Mouse (Mus musculus) small intestine, adult 2 months (tissue): Measurements from ENCODE around the gene Pola1. TPM values are rescaled to one million over a fixed set of nuclear protein-coding genes. Genes with fewer than 3 reads are reported as not detected.

Experiments used
- H3K27ac ChIP-seq: fragments of 200-500 bp; 2 replicates; pipeline ENCODE4 v1.5.1; 2012; ENCODE audit warnings: low read depth, low read length, control low read depth, inconsistent platforms; ENCODE audit not compliant: insufficient read depth
- H3K27me3 ChIP-seq: fragments of 200-500 bp; 2 replicates; pipeline ENCODE4 v1.6.1; 2012; ENCODE audit warnings: mild to moderate bottlenecking, moderate library complexity, low read length, inconsistent platforms; ENCODE audit not compliant: control insufficient read depth, insufficient read depth
- H3K36me3 ChIP-seq: fragments of 200-500 bp; 2 replicates; pipeline ENCODE4 v1.6.1; 2012; ENCODE audit warnings: mild to moderate bottlenecking, low read length, control low read depth, inconsistent platforms; ENCODE audit not compliant: control insufficient read depth, insufficient read depth
- H3K4me1 ChIP-seq: fragments of 200-500 bp; 2 replicates; pipeline ENCODE4 v1.6.1; 2012; ENCODE audit warnings: low read length, inconsistent platforms, mixed read lengths; ENCODE audit not compliant: control insufficient read depth, insufficient read depth, insufficient read length
- H3K4me3 ChIP-seq: fragments of 200-500 bp; 2 replicates; pipeline ENCODE4 v1.5.1; 2012; ENCODE audit warnings: low read depth, mild to moderate bottlenecking, control low read depth, inconsistent platforms, low read length, moderate library complexity
- CTCF ChIP-seq: fragments of 200-500 bp; IDR thresholded peaks from 2 replicates; pipeline ENCODE4 v1.5.1; 2012; ENCODE audit warnings: low read depth, mild to moderate bottlenecking, control low read depth, inconsistent platforms, low read length, moderate library complexity, mixed read lengths; ENCODE audit not compliant: insufficient replicate concordance, insufficient read length; ENCODE audit errors: extremely low read depth
- POLR2A ChIP-seq: fragments of 200-500 bp; IDR thresholded peaks from 2 replicates; pipeline ENCODE4 v1.6.1; 2012; ENCODE audit warnings: low read depth, mild to moderate bottlenecking, control low read depth, inconsistent platforms, low read length, moderate library complexity
- WGBS: fragments of 180-500 bp; shearing (Covaris S2); methylation state at CpG from one replicate; pipeline ENCODE4 v1.1.7; 2018; 5-methylcytosine and 5-hydroxymethylcytosine counted together
- polyA plus RNA-seq: library from polyadenylated mRNA; depleted of rRNA; stranded (reverse); fragments of >200 nt; gene quantifications from 2 replicates; pipeline ENCODE4 v1.2.3, GENCODE M21; 2012; rRNA removed

Pola1 gene
- polyA plus RNA-seq, 1 experiment = 0.20 TPM

GRCm38 (mm10) chrX:93288339-93288738 is 343.6 kb downstream of the Pola1 start:
- no peak for TF ChIP-seq POLR2A
- no peak for TF ChIP-seq CTCF
- Histone ChIP-seq H3K27me3 (peaks cover 68% of the 10 kb centered on the region), H3K36me3 (no peaks in the 10 kb centered on the region), H3K27ac (no peak overlapping the region), H3K4me3 (peak overlapping the region; percentile 55), H3K4me1 (peaks cover 10% of the 10 kb centered on the region)
- WGBS = 6% methylated on average over 23 of the region's 37 CpGs

- peaks cover 67% of the 10 kb centered on the region for H3K27me3 ChIP-seq
- WGBS = 12% methylated on average over 31 of the region's 31 CpGs
- peak within 1 kb of the TSS; percentile 21; the same call in 1 of the 2 replicates for H3K4me3 ChIP-seq
These were observed 345.6 kb downstream of the Pola1 start, which contains the start of gene Arx for GRCm38 (mm10) chrX:93286291-93286893. Arx (plus strand) TSS chrX:93286445.

GRCm38 (mm10) chrX:93285091-93285490 is 346.9 kb downstream of the Pola1 start:
- TF ChIP-seq CTCF = no peak
- no peak for TF ChIP-seq POLR2A
- H3K27ac ChIP-seq = no peak overlapping the region
- no peak overlapping the region for H3K4me3 ChIP-seq
- H3K36me3 ChIP-seq = no peaks in the 10 kb centered on the region
- peaks cover 63% of the 10 kb centered on the region for H3K27me3 ChIP-seq
- WGBS = 16% methylated on average over 10 of the region's 10 CpGs
- peaks cover 10% of the 10 kb centered on the region for H3K4me1 ChIP-seq

More at GRCm38 (mm10) chrX:93286291-93286893, 345.6 kb downstream of the Pola1 start, which contains the start of gene Arx:
- H3K27ac ChIP-seq = no peak within 1 kb of the TSS
- H3K4me1 ChIP-seq = peaks cover 10% of the 10 kb centered on the region
- TF ChIP-seq POLR2A (no peak), CTCF (no peak)
- H3K36me3 ChIP-seq = no peaks in the 10 kb centered on the region

- H3K4me3 ChIP-seq = no peak overlapping the region
These were observed 350.2 kb downstream of the Pola1 start for GRCm38 (mm10) chrX:93281756-93282155.

GRCm38 (mm10) chrX:93281028-93281723 is 350.8 kb downstream of the Pola1 start:
- peaks cover 31% of the 10 kb centered on the region for H3K27me3 ChIP-seq
- TF ChIP-seq CTCF (peak; percentile 55; the same call in 1 of the 2 replicates), POLR2A (no peak)
- 14% methylated on average over 23 of the region's 23 CpGs for WGBS

More at GRCm38 (mm10) chrX:93281756-93282155, 350.2 kb downstream of the Pola1 start:
- Histone ChIP-seq H3K27ac (no peak overlapping the region), H3K4me1 (peaks cover 6% of the 10 kb centered on the region; the same call in 1 of the 2 replicates), H3K36me3 (no peaks in the 10 kb centered on the region), H3K27me3 (peaks cover 37% of the 10 kb centered on the region)
- WGBS = 15% methylated on average over 5 of the region's 5 CpGs
- TF ChIP-seq CTCF (no peak), POLR2A (no peak)

GRCm38 (mm10) chrX:93279940-93280339 is 352.0 kb downstream of the Pola1 start:
- peaks cover 20% of the 10 kb centered on the region for H3K27me3 ChIP-seq
- no peak overlapping the region for H3K4me3 ChIP-seq
- TF ChIP-seq POLR2A (no peak), CTCF (no peak)
- no peak overlapping the region for H3K27ac ChIP-seq
- no peaks in the 10 kb centered on the region for H3K36me3 ChIP-seq
- WGBS = 32% methylated on average over 7 of the region's 11 CpGs
- H3K4me1 ChIP-seq = no peaks in the 10 kb centered on the region

More at GRCm38 (mm10) chrX:93281028-93281723, 350.8 kb downstream of the Pola1 start:
- Histone ChIP-seq H3K4me3 (no peak overlapping the region), H3K4me1 (peaks cover under 1% of the 10 kb centered on the region; the same call in 1 of the 2 replicates), H3K27ac (no peak overlapping the region), H3K36me3 (no peaks in the 10 kb centered on the region)

GRCm38 (mm10) chrX:93275689-93276088 is 356.3 kb downstream of the Pola1 start:
- WGBS = 52% methylated on average over 3 of the region's 3 CpGs
- no peak for TF ChIP-seq POLR2A
- TF ChIP-seq CTCF = no peak

More at GRCm38 (mm10) chrX:93275689-93276088, 356.3 kb downstream of the Pola1 start:
- no peaks in the 10 kb centered on the region for H3K36me3 ChIP-seq
- no peak overlapping the region for H3K4me3 ChIP-seq
- H3K27ac ChIP-seq = no peak overlapping the region
- no peaks in the 10 kb centered on the region; the same call in 1 of the 2 replicates for H3K27me3 ChIP-seq
- no peaks in the 10 kb centered on the region for H3K4me1 ChIP-seq

Other genes with a start within 250 kb of the Pola1 start
- gene Pcyt1b, start 22.7 kb upstream of the Pola1 start, polyA plus RNA-seq = 0.05 and 0.13 TPM in 2 replicates
- gene Pdk3, start 200.0 kb upstream of the Pola1 start, polyA plus RNA-seq = 5.3 and 13.0 TPM in 2 replicates